Mouse (Mus musculus) frontal cortex, postnatal 10 days (tissue): ENCODE results near the gene Tnfaip8l1.
A peak's percentile ranks its signal among the peaks of the same experiment; 100 is the strongest.

Experiments
- DNase-seq, 2 experiments: peaks; one replicate each; pipeline ENCODE4 v3.0.0; 2022; ENCODE audit warnings: low spot score in 2 of 2, mixed read lengths in 1 of 2

The Tnfaip8l1 gene

GRCm38 (mm10) chr17:56175416-56175815 is 13.1 kb downstream of the Tnfaip8l1 start:
- DNase-seq = no peak

- no peak for DNase-seq
Observed at GRCm38 (mm10) chr17:56182975-56183657, 20.8 kb downstream of the Tnfaip8l1 start.

- DNase-seq = peak; percentile 91 to 96
Observed at GRCm38 (mm10) chr17:56183658-56184103, 21.4 kb downstream of the Tnfaip8l1 start, which contains the start of gene Mydgf. Gene Mydgf (minus strand): TSS chr17:56183920.

GRCm38 (mm10) chr17:56185281-56186141 is 23.2 kb downstream of the Tnfaip8l1 start:
- peak in 1 of 2 experiments; percentile 39 for DNase-seq

GRCm38 (mm10) chr17:56191266-56191665 is 29.0 kb downstream of the Tnfaip8l1 start:
- no peak for DNase-seq

- DNase-seq = no peak
Observed at GRCm38 (mm10) chr17:56194357-56194756, 32.1 kb downstream of the Tnfaip8l1 start.

- no peak for DNase-seq
Observed at GRCm38 (mm10) chr17:56194765-56195164, 32.5 kb downstream of the Tnfaip8l1 start.

- no peak for DNase-seq
Observed at GRCm38 (mm10) chr17:56196860-56197259, 34.6 kb downstream of the Tnfaip8l1 start.

- no peak for DNase-seq
Observed at GRCm38 (mm10) chr17:56200586-56200985, 38.3 kb downstream of the Tnfaip8l1 start.

- DNase-seq = no peak
Observed at GRCm38 (mm10) chr17:56201642-56202041, 39.4 kb downstream of the Tnfaip8l1 start.

- no peak for DNase-seq
Observed at GRCm38 (mm10) chr17:56202476-56202875, 40.2 kb downstream of the Tnfaip8l1 start.

- DNase-seq = no peak
Observed at GRCm38 (mm10) chr17:56203729-56204128, 41.5 kb downstream of the Tnfaip8l1 start.

- no peak for DNase-seq
Observed at GRCm38 (mm10) chr17:56206276-56206884, 44.1 kb downstream of the Tnfaip8l1 start.

- DNase-seq = no peak
Observed at GRCm38 (mm10) chr17:56206986-56207674, 44.9 kb downstream of the Tnfaip8l1 start.

- DNase-seq = no peak
Observed at GRCm38 (mm10) chr17:56207963-56208530, 45.8 kb downstream of the Tnfaip8l1 start.

- DNase-seq = no peak
Observed at GRCm38 (mm10) chr17:56208821-56209220, 46.5 kb downstream of the Tnfaip8l1 start.

- DNase-seq = no peak
Observed at GRCm38 (mm10) chr17:56211090-56211489, 48.8 kb downstream of the Tnfaip8l1 start.

GRCm38 (mm10) chr17:56212676-56213075 is 50.4 kb downstream of the Tnfaip8l1 start:
- DNase-seq = no peak

GRCm38 (mm10) chr17:56214229-56214628 is 52.0 kb downstream of the Tnfaip8l1 start:
- DNase-seq = no peak

- no peak for DNase-seq
Observed at GRCm38 (mm10) chr17:56217670-56218069, 55.4 kb downstream of the Tnfaip8l1 start.
